Mouse (Mus musculus): Measurements from ENCODE around the gene Gpr161.

DNA sequence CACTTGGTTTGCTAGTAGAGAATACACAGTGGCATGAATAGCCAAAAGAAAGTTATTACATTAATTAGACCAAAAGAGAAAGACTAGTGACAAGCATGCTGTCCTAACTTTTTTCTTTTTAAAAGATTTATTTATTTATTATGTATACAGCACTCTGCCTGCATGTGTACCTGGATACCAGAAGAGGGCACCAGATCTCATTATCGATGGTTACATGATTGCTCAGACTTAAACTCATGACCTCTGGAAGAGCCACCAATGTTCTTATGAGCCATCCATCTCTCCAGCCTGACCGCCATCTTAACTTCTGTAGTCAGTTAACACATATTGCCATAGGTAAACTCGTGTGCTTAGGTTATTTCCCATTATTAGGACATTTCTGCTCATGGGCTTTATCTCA, 69.5 kb downstream of the Gpr161 start:
- TF ChIP-seq GATA1 (IDR thresholded peaks at IDR 0.05; ENCODE audit: low read length): no peak
- TF ChIP-seq TAL1 (IDR thresholded peaks at IDR 0.05; ENCODE audit: low read length): no peak

Measured in erythroblast, embryonic 14.5 days (primary cell).